Mouse (Mus musculus): ENCODE data around the gene Tjap1. TPM values are rescaled to one million over a fixed set of nuclear protein-coding genes. Genes with fewer than 3 reads are reported as not detected.

Gene Tjap1
- 1.3 TPM for polyA plus RNA-seq (2014; fragmentation: Illumina TruSeq; extraction: RNeasy Lipid Tissue Mini Kit (QIAGEN cat#74804); ENCODE audit: low read depth, low replicate concordance)

DNA sequence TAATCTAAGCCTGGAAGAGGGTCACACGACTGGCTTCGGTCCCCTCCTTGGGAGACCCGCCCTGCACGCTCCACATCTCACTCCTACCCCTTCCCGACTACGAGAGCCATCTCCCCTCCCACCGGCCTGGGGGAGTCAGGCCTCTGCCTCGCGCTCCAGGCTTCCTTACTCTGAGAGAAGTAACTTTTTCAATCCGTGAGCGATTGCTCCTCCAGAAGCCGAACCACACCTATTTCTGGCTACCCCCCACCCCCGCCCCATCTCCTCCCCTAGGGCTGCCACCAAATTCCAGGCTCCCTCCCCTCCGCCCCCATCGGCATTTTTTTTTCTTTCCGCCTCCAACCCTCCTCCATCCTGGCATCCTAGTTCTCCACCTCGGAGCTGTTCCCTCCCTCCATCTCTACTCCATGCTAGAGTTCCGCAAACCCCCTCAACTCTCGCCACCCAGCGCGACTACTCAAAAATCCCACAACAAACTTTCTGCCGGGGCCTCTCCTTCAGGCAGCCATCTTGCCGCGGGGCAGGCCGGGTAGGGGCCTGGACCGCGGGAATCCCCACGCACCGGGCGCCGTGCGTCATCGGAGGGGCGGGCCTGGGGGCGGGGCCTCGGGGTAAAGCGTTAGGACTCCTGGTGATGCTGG is at the start of gene Tjap1:
Tjap1 (minus strand) TSS at position 544 of the 641 bp plus-strand sequence.

DNA sequence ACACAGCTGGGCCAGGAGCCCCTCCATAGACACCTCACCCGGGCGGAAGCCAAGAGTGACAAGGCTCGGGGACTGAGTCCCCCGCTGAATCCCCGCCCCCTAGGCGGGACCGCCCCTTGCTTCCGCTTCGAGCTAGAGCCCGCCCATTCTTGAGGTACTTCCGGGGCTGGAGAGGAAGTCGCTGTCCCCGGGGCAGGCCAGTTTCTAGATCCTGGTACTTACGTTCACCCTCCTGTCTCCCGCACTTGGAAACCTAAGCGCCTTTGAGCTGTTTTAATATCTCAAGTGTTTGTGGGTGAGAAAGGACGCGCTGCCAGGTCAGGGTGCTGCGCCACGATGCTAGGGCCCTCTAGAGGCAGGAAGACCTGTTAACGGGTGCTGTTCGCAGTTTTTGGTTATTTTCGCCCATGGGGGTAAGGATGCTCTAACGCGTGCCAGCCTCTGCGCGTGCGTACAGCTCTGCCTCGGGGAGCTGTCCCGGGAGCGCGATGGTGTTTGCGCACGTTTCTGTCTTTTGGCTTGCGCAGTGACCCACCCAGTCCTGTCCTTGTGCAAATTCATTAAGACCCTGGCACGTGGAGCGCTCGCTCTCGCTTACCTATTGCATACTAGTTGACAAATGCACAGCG is 45.2 kb upstream of the Tjap1 start, which contains the start of gene Abcc10:
Abcc10 (minus strand) TSS at position 447 of the 629 bp plus-strand sequence.

DNA sequence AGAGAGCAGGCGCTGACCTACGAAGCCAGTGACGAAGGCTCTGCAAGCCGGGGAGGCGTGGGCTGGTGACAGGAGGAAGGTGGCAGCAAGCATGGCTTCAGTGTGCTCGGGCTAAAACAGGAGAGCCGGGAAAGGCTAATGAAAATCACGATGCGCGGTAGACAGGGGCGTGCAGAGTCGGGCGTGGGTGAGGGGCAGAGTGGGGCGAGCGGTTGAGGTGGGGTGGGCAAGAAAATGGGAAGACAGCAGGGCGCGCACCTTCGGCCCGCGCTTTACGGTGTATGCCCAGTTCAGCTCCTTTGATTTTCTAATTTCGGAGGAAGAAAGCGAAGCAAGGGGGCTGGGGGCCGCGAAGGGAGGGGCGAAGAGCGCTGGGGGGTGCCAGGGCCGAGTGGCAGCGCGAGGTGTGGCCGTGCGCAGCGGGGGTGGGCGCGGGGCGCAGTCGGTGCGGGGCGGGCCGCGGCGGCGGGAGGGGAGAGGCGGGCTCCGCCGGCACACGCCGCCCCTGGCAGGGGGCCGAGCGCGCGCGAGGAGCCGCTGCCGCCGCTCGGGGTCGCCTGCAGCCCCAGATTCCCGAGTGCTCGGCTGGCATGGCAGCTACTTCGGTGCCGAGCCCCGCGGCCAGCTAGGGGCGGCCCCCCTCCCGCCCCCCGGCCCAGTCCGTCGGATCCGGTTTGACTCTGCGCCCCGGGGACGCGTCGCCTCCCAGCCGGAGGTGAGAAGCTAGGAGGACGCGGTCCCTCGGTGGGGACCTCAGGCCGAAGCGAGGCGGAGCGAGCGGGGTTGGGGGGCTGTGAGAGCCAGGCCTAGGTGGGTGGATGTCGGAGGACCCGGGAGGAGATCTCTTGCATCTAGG is 14.8 kb upstream of the Tjap1 start, which contains the start of gene Dlk2:
Dlk2 (plus strand) TSS at position 58 of the 856 bp plus-strand sequence.

DNA sequence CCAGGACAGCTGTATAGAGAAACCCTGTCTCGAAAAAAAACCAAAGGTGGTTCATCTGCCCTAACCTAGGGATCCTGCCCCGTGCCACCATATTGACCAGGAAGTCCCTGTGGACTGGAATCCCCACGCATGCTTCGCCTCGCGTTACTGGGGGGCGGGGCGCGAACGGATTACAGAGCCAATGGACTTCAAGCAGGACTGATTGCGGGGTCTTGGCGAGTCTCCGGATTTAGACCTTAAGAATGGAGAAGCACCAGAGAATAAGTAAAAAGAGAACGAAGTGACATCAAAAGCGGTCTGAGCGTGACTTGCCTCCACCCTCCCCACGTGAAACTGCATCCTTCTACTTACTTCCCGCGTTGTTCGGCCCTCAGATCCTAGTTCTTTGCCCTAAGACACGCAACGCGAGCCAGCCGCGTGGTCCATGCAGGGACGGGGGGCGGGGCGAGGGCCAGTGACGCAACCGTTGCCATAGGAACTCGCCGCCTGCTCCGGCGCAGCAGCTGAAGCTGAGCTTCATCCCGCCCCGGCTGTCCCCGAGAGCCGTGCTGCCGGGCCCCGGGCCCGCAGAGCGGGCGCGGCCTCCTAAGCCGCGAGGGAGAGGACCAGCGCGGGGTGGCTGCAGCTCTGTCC is 29.3 kb downstream of the Tjap1 start, which contains the start of gene Lrrc73:
Lrrc73 (plus strand) TSS at position 80 of the 633 bp plus-strand sequence.

DNA sequence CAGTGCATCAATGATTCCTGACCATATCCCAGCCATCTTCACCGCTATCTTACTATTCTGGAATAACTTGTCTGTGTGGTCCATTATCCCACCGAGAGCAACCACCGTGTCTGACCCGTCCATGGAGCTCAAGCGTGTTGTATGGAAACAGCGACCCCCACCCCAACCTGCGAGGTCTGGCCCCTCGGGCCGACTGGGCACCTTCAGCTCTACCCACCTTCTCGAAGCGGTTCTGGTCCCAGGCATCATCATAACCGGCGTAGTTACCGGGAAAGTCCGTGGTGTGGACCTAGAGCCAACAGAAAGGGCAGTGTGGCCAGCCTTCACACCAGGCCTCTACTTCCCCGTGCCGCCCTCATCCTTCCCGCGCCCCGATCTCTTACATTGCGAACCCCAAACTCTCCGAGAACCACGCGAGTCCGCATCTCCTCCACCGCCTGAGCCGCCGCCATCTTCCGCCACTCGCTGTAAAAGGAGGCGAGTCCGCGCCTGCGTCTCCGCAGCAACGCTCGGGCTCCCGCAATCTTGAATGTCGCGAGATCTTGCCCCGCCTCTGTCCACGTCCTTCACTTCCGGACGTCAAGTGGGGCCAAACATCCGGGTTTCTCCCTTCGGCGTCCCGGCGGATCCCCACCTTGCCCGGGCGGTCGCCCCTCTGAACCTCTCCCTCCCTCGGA is 35.2 kb downstream of the Tjap1 start, which contains the start of the genes Polr1c and Yipf3:
Polr1c (minus strand) TSS at position 543 of the 677 bp plus-strand sequence.
Yipf3 (plus strand) TSS at position 569 of the 677 bp plus-strand sequence.

Other genes starting within 250 kb of the Tjap1 start
- gene Mrps18a, start 172.0 kb downstream of the Tjap1 start, polyA plus RNA-seq (2014; fragmentation: Illumina TruSeq; extraction: RNeasy Lipid Tissue Mini Kit (QIAGEN cat#74804); ENCODE audit: low read depth, low replicate concordance) = 19.8 TPM
- 14.6 TPM for gene Rsph9, start 138.8 kb downstream of the Tjap1 start, polyA plus RNA-seq (2014; fragmentation: Illumina TruSeq; extraction: RNeasy Lipid Tissue Mini Kit (QIAGEN cat#74804); ENCODE audit: low read depth, low replicate concordance)
- gene Mad2l1bp, start 129.5 kb downstream of the Tjap1 start, polyA plus RNA-seq (2014; fragmentation: Illumina TruSeq; extraction: RNeasy Lipid Tissue Mini Kit (QIAGEN cat#74804); ENCODE audit: low read depth, low replicate concordance) = 2.0 TPM
- gene Gtpbp2, start 122.0 kb downstream of the Tjap1 start, polyA plus RNA-seq (2014; fragmentation: Illumina TruSeq; extraction: RNeasy Lipid Tissue Mini Kit (QIAGEN cat#74804); ENCODE audit: low read depth, low replicate concordance) = 14.9 TPM
- gene Polh, start 80.4 kb downstream of the Tjap1 start, polyA plus RNA-seq (2014; fragmentation: Illumina TruSeq; extraction: RNeasy Lipid Tissue Mini Kit (QIAGEN cat#74804); ENCODE audit: low read depth, low replicate concordance) = 11.8 TPM
- 25.8 TPM for gene Xpo5, start 80.2 kb downstream of the Tjap1 start, polyA plus RNA-seq (2014; fragmentation: Illumina TruSeq; extraction: RNeasy Lipid Tissue Mini Kit (QIAGEN cat#74804); ENCODE audit: low read depth, low replicate concordance)
- 10.6 TPM for gene Polr1c, start 35.0 kb downstream of the Tjap1 start, polyA plus RNA-seq (2014; fragmentation: Illumina TruSeq; extraction: RNeasy Lipid Tissue Mini Kit (QIAGEN cat#74804); ENCODE audit: low read depth, low replicate concordance)
- gene Yipf3, start 34.9 kb downstream of the Tjap1 start, polyA plus RNA-seq (2014; fragmentation: Illumina TruSeq; extraction: RNeasy Lipid Tissue Mini Kit (QIAGEN cat#74804); ENCODE audit: low read depth, low replicate concordance) = 0.88 TPM
- 1.8 TPM for gene Lrrc73, start 29.5 kb downstream of the Tjap1 start, polyA plus RNA-seq (2014; fragmentation: Illumina TruSeq; extraction: RNeasy Lipid Tissue Mini Kit (QIAGEN cat#74804); ENCODE audit: low read depth, low replicate concordance)
- not detected for gene Dlk2, start 14.4 kb upstream of the Tjap1 start, polyA plus RNA-seq (2014; fragmentation: Illumina TruSeq; extraction: RNeasy Lipid Tissue Mini Kit (QIAGEN cat#74804); ENCODE audit: low read depth, low replicate concordance)
- 0.11 TPM for gene Abcc10, start 45.3 kb upstream of the Tjap1 start, polyA plus RNA-seq (2014; fragmentation: Illumina TruSeq; extraction: RNeasy Lipid Tissue Mini Kit (QIAGEN cat#74804); ENCODE audit: low read depth, low replicate concordance)
- gene Zfp318, start 100.7 kb upstream of the Tjap1 start, polyA plus RNA-seq (2014; fragmentation: Illumina TruSeq; extraction: RNeasy Lipid Tissue Mini Kit (QIAGEN cat#74804); ENCODE audit: low read depth, low replicate concordance) = 327 TPM
- 0.83 TPM for gene Crip3, start 145.9 kb upstream of the Tjap1 start, polyA plus RNA-seq (2014; fragmentation: Illumina TruSeq; extraction: RNeasy Lipid Tissue Mini Kit (QIAGEN cat#74804); ENCODE audit: low read depth, low replicate concordance)
- gene Slc22a7, start 155.4 kb upstream of the Tjap1 start, polyA plus RNA-seq (2014; fragmentation: Illumina TruSeq; extraction: RNeasy Lipid Tissue Mini Kit (QIAGEN cat#74804); ENCODE audit: low read depth, low replicate concordance) = not detected
- 3.8 TPM for gene Ttbk1, start 204.6 kb upstream of the Tjap1 start, polyA plus RNA-seq (2014; fragmentation: Illumina TruSeq; extraction: RNeasy Lipid Tissue Mini Kit (QIAGEN cat#74804); ENCODE audit: low read depth, low replicate concordance)
- gene Dnph1, start 213.7 kb upstream of the Tjap1 start, polyA plus RNA-seq (2014; fragmentation: Illumina TruSeq; extraction: RNeasy Lipid Tissue Mini Kit (QIAGEN cat#74804); ENCODE audit: low read depth, low replicate concordance) = 3.1 TPM

Measured in testis, adult 10 weeks (tissue).